Mouse (Mus musculus) MEL (cell line): ENCODE measurements around the gene Gyg.

Experiments used
- CTCF ChIP-seq, 3 experiments: IDR thresholded peaks in 2 of 3; conservative IDR thresholded peaks in 1 of 3; 2 replicates each; pipeline ENCODE4 v1.5.1; 2011 to 2012; ENCODE audit warnings: low read length in 3 of 3, low read depth in 2 of 3, mild to moderate bottlenecking in 2 of 3, improper control_type of control experiment in 1 of 3, inconsistent platforms in 1 of 3, mixed read lengths in 1 of 3, moderate library complexity in 1 of 3; ENCODE audit not compliant: control insufficient read depth in 1 of 3, insufficient read depth in 1 of 3, poor library complexity in 1 of 3, severe bottlenecking in 1 of 3
- EP300 ChIP-seq, 2 experiments: IDR thresholded peaks; 2 replicates each; pipeline ENCODE4 v1.6.1; 2011; ENCODE audit warnings: improper control_type of control experiment in 2 of 2, low read length in 2 of 2, low read depth in 1 of 2, mild to moderate bottlenecking in 1 of 2
- JUND ChIP-seq: IDR thresholded peaks from 2 replicates; pipeline ENCODE4 v1.6.1; 2011; ENCODE audit warnings: low read depth, mild to moderate bottlenecking, improper control_type of control experiment, low read length
- MAX ChIP-seq: IDR thresholded peaks from 2 replicates; pipeline ENCODE4 v1.6.1; 2011; ENCODE audit warnings: low read length, improper control_type of control experiment
- MAZ ChIP-seq: IDR thresholded peaks from 2 replicates; pipeline ENCODE4 v1.6.1; 2012; ENCODE audit warnings: low read depth, mild to moderate bottlenecking, inconsistent platforms, low read length, improper control_type of control experiment
- POLR2A ChIP-seq, 2 experiments: IDR thresholded peaks; 2 replicates each; pipeline ENCODE4 v1.6.1; 2011 to 2012; ENCODE audit warnings: low read length in 2 of 2, mild to moderate bottlenecking in 2 of 2, control low read depth in 1 of 2, improper control_type of control experiment in 1 of 2, low read depth in 1 of 2, moderate library complexity in 1 of 2; ENCODE audit not compliant: control insufficient read depth in 1 of 2, insufficient read depth in 1 of 2, poor library complexity in 1 of 2
- TAL1 ChIP-seq: IDR thresholded peaks from 2 replicates; pipeline ENCODE4 v1.6.1; 2012; ENCODE audit warnings: mild to moderate bottlenecking, inconsistent platforms, low read length, moderate library complexity, mixed read lengths
- TCF12 ChIP-seq: IDR thresholded peaks from 2 replicates; pipeline ENCODE4 v1.6.1; 2014; ENCODE audit warnings: low read depth, mild to moderate bottlenecking, inconsistent platforms, low read length, improper control_type of control experiment, moderate library complexity
- ZNF384 ChIP-seq: IDR thresholded peaks from 2 replicates; pipeline ENCODE4 v1.6.1; 2012; ENCODE audit warnings: low read depth, mild to moderate bottlenecking, inconsistent platforms, low read length, improper control_type of control experiment

DNA sequence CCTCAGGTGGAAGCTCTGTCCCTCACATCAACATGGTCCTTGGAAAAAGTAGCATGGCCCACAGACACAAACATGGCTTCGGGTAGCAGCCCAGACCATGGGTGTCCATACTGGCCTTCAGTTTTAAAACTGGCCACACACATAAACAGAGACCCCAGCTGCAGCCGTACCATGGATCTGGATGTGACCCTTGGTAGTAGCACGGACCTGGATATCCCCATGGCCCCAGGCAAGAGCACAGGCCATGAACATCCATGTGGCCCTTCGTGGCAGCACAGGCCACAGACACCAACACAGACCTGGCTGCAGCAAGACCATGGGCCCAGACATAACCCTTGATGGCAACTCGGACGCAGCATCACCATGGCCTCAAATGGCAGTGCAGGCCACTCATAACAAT lies 17.3 kb upstream of the Gyg start:
- no peak for TF ChIP-seq TCF12
- no peak for TF ChIP-seq MAZ
- no peak for TF ChIP-seq JUND
- TF ChIP-seq POLR2A (IDR thresholded peaks at IDR 0.05; ENCODE audit: control insufficient read depth in 1 of 2, insufficient read depth in 1 of 2, low read depth in 1 of 2, low read length in 2 of 2, poor library complexity in 1 of 2), result no peak
- no peak for TF ChIP-seq ZNF384
- no peak for TF ChIP-seq CTCF (IDR thresholded peaks at IDR 0.05 in 2 of 3, conservative IDR thresholded peaks at IDR 0.05 in 1 of 3; ENCODE audit: control insufficient read depth in 1 of 3, insufficient read depth in 1 of 3, low read depth in 2 of 3, low read length in 3 of 3, poor library complexity in 1 of 3, severe bottlenecking in 1 of 3)
- no peak for TF ChIP-seq TAL1
- TF ChIP-seq MAX, result no peak
- no peak for TF ChIP-seq EP300 (IDR thresholded peaks at IDR 0.05; ENCODE audit: low read depth in 1 of 2, low read length in 2 of 2)
